Mouse (Mus musculus) urinary bladder, postnatal 4 days (tissue): Measurements from ENCODE around the gene Hmces.

Experiments used
- DNase-seq, 2 experiments: peaks; one replicate each; pipeline ENCODE4 v3.0.0; 2021 to 2022; ENCODE audit warnings: low spot score in 2 of 2

The Hmces gene

DNA sequence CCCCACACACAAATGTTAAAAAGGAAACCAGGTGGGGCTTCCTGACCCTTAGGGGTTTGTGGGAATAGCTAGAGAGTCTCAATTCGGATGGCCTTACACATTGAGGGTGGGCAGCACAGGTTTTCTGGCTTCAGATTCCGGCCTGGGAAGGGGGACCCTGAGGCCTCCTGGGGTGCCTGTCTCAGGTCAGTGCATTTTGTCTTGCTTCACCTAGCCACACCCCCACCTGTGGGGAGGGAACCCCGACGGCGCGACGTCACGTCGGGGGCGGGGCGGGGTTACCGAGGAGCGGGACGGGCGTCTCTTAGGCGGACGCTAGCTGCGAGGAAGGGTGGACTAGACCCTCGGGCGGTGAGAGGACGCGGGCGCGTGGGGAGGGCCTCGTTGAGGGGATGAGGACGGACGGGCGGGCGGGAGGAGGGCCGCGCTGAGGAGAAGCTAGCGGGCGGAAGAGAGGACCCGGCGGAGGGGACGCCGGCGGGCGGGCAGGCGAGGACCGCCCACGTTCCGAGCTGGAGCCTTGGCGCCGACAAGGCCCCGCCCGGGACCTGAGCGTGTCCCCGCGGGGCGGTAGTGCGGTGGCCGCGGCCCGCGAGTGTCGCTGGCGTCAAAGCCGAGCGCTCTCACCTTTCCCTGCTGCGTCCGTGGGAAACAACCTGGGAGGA, at the start of gene Hmces:
Gene Hmces, plus strand, starts transcription at position 275 of the 665 bp plus-strand sequence.
- peak; percentile 57 to 68 for DNase-seq

GRCm38 (mm10) chr6:87866211-87866610, 47.5 kb upstream of the Hmces start:
- no peak for DNase-seq

DNA sequence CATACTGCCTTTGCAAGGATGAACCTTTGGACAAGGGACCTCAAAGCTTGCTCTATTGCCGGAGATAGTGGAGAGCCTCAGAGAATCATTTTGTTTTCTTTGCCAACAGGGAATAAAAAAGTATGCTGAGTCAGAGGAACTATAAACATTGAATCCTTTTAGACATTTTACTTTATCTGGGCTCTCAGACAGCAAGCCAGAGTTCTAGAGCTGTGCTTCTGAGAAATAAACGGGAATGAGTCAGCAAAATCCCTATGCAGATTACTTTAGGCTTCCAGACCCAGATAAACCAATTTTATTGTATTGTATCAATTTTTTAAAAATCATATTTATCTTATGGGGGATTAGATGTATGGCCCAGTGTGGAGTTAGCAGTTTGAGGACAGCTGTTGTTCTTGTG, 46.5 kb upstream of the Hmces start:
- no peak for DNase-seq

DNA sequence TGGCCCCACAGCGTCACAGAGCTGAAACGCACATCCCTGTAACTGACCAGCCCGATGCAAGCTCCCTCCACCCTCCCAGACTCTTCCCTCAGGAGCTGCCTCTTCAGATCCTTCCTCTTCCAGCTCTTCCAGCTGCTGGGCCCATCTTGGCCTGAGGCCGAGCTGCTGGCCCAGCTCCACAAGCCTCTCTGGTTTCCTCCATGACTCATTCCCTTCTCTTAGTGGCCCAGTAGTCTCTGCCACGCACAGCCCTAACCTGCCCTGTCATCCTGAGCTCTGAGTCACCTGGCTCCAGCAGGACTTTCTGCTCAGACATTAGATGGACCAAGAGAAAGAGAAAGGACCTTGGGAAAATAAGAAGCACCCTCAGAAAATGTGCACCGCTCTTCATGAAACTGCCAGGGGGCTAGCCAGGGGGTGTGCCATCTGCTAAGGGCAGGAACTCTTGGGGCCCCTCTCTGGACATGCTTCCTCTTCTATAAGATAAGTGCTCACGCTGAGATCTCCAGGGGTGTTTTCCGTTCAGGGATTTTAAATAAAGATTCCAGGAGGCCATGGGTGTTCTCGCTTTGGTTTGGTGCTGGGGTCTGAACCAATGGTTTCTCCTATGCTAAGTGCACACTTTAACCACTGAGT, 44.7 kb upstream of the Hmces start:
- DNase-seq: peak; percentile 80 to 81

GRCm38 (mm10) chr6:87870440-87870839, 43.3 kb upstream of the Hmces start:
- no peak for DNase-seq

- no peak for DNase-seq
Observed at GRCm38 (mm10) chr6:87871240-87871639, 42.5 kb upstream of the Hmces start.

DNA sequence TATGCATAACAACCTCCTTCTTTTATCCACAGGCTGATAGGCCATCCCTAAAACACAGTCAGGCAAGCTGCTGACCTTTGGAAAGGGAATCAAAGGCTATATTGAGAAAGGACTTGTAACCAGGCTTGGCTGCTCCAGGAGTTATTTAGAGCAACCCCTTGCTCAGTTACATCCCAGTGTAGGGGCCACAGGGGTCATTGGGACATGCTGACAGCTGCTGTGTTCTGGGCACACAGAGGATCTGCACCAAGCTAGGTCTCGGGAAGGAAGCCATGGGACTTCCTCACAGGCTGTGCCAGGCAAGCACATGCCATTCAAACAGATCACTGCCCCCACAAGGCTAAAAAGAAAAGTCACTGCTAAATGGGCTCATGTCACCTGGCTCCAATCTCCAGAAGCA, 40.6 kb upstream of the Hmces start:
- DNase-seq: no peak

DNA sequence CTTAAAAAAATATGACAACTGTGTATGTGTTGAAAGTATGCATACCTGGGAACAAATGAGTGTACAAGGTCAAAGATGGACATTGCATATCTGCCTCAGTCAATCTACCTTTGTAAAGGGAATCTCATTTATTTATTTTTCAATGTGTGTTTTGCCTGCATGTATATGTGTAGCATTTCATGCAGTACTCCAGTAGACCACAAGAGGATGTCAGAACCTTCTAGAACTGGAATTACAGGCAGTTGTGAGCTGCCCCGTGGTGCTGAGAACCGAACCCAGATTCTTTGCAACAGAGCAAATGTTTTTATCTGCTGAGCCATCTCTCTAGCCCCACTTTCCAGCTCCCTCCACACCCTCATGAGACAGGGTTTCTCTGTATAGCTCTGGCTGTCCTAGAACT, 39.8 kb upstream of the Hmces start:
- no peak for DNase-seq

DNA sequence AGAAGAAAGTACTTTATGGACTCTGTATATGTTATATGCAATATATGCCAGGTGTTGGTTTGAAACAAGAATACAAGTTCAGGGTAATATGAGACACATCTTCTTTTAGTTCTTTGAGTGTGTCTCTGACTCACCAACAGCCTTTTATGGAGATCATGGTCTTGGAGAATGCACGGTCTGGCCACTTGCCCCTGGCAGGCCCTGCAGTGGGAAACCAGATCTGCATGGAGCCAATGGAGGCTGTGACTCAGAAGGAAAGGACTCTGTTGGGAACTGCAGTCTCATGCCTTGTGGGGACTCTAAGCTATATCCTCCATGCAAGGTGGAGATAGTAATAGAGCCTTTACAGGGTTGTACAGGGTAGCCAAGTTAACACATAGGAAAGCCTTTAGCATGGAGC, 38.7 kb upstream of the Hmces start:
- DNase-seq: no peak

DNA sequence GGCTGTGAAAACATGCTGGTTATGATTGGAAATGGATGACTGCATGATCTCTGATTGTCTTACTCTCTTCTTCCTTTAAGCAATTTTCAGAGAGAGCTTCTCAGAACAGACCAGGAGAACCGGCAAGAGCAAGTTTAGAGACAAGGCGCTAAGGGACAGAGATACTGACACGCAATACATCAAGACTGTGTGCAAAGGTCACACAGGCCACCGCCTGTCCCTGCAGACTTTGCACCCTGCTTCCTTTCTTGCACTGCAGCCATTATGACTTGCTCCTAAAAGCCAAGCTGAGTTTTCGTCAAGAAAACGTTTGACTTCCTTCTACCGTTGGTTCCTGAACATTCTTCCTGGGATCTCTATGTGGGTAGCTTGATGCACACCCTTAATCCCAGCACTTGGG, 38.2 kb upstream of the Hmces start:
- no peak for DNase-seq

- DNase-seq: no peak
Observed at GRCm38 (mm10) chr6:87876068-87876643, 37.6 kb upstream of the Hmces start.

GRCm38 (mm10) chr6:87879010-87879409, 34.7 kb upstream of the Hmces start:
- no peak for DNase-seq

- no peak for DNase-seq
Observed at GRCm38 (mm10) chr6:87879628-87880027, 34.1 kb upstream of the Hmces start.

DNA sequence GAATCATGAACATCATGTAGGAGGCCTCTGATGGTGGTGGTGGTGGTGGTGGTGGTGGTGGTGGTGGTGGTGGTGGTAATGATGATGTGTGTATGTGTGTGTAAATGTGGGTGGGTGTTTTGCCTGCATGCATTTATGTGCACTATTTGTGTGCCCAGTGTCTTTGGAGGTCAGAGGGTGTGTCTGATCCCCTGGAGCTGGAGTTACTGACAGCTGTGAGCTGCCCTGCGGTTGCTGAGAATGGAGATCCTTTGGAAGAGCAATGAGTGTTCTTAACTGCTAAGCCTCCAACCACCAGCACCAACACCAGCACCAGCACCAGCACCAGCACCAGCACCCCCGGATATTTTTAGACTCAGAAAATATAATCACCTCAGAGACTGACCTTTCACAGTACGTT, 31.5 kb upstream of the Hmces start:
- no peak for DNase-seq

DNA sequence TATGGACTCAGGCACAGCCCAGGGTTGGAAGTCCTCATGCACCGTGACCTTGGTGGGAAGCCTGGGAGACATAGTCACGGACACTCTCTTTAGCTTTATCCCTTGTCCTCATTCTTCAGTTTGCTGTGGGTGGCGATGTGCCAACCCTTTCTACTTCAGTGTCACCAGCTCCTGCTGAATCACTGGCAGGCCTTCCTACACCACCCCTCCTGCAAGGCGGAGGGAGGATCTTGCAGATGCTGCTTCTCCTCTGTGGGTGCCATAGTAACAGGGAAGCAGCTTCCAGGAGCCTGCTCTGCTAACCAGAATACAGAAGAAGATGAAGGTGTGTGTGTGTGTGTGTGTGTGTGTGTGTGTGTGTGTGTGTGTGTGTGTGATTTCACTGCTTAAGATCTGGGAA, 30.9 kb upstream of the Hmces start:
- DNase-seq: no peak

GRCm38 (mm10) chr6:87886721-87887120, 27.0 kb upstream of the Hmces start:
- DNase-seq: no peak

GRCm38 (mm10) chr6:87887594-87888233, 26.0 kb upstream of the Hmces start, which contains the start of gene Copg1:
Gene Copg1 (plus strand): TSS chr6:87887814.
- DNase-seq: peak; percentile 99 to 100

GRCm38 (mm10) chr6:87893931-87894330, 19.8 kb upstream of the Hmces start:
- DNase-seq: no peak

- DNase-seq: no peak
Observed at GRCm38 (mm10) chr6:87898028-87898427, 15.7 kb upstream of the Hmces start.

GRCm38 (mm10) chr6:87906632-87907031, 7.1 kb upstream of the Hmces start:
- no peak for DNase-seq

GRCm38 (mm10) chr6:87909181-87909580, 4.6 kb upstream of the Hmces start:
- DNase-seq: no peak

DNA sequence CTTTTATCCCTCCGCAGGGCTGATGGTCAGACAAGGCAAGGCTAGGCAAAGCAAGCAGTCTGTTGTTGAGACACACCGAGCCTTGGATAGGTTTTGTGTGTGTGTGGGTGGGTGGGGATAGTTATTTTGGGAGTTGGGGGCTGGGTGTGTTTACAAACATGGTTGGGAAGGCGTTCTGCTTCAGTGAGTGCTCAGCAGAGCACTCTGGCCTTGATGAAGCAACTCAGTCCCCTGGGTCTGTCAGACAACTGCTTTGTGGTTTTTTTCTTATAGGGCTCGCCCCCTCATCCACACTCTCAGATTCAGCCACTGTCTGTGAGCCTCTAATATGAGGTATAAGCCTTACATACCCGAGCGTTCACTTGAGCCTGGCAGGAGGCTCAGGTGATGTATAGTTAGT, 2.2 kb upstream of the Hmces start:
- no peak for DNase-seq
